Mouse (Mus musculus): Measurements from ENCODE around the gene Repin1. TPM values are rescaled to one million over a fixed set of nuclear protein-coding genes. Genes with fewer than 3 reads are reported as not detected.

The Repin1 gene
- polyA plus RNA-seq, 1 experiment from 2014 or later, result 20.1 TPM

DNA sequence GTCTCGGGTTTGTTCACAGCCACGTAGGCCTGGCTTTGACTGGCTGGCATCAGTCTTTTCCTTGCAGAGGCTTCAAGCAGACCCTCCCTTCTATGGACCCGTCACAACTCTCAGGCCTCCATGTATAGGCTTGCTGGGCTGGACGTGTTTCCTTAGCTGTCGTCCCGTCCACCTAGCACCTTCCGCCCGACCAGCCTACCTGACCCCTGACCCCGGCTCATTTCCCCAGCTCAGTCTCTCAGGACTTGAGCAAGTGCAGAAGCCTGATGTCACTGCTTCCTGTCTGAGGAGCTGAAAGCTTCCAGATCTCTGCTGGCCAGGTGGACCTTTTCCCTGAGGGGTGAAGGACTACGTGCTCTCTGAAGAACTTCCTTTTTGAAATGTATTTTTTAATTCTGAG, 20.4 kb upstream of the Repin1 start:
- H3K4me2 ChIP-seq, result no peak overlapping the region
- H3K9me3 ChIP-seq (ENCODE audit: control insufficient read depth, low read length), result no peaks in the 10 kb centered on the region
- H3K4me1 ChIP-seq (replicated peaks; ENCODE audit: control insufficient read depth, insufficient read depth, low read length), result peaks cover 4% of the 10 kb centered on the region
- no peak for DNase-seq (ENCODE audit: low spot score)
- no peaks in the 10 kb centered on the region for H3K36me3 ChIP-seq (ENCODE audit: control insufficient read depth, insufficient read depth, low read length)
- H3K27me3 ChIP-seq (replicated peaks; ENCODE audit: control insufficient read depth, insufficient read depth, low read length), result no peaks in the 10 kb centered on the region
- ATAC-seq (replicated peaks; ENCODE audit: low FRiP score), result no peak
- no peak overlapping the region for H3K27ac ChIP-seq (ENCODE audit: low read depth, low read length)
- WGBS, result 43% methylated on average over 10 of the region's 10 CpGs
- no peak overlapping the region for H3K9ac ChIP-seq (ENCODE audit: low read depth, low read length)
- no peak overlapping the region for H3K4me3 ChIP-seq (ENCODE audit: low read depth, low read length)

DNA sequence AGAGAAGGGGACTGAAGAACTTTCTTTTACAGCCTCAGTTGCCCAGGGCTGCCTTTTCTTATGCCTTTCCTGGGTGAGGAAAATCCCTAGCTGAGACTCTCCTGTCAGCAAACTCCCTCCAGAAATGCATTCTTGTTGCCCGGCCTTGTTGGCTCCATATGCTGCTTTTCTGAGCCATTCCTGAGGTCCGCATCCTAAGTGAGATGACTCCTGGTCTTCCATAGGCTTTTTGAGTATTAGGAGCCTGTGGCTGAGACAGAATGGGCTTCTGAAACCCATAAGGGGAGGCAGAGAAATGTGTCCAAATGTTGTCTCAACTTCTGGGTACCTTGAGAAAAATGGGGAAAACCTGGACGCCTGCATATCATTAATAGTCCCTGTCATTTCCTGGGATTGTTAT, 19.7 kb upstream of the Repin1 start:
- DNase-seq (ENCODE audit: low spot score), result no peak

DNA sequence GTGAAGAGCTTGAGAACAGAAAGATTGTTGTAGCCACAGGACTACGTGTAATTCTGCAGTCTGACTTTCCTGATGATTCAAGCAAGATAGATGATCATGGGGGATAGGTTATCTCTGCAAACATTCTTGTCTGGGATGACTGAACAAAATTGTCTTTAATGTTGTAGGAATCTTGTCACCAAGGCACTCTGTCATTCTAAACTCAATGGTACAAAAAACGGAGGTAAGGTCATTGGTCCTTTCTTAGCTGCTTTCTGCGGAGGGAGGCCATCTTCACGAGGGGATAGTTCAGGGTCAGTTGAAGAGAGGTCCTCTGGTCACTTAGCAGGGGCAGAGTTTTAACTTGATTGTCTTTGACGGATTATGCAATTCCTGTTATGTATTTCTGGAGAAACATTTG, 14.9 kb upstream of the Repin1 start:
- H3K27ac ChIP-seq (ENCODE audit: low read depth, low read length), result no peak overlapping the region

More for the DNA sequence above, 19.7 kb upstream of the Repin1 start:
- no peak overlapping the region for H3K27ac ChIP-seq (ENCODE audit: low read depth, low read length)
- H3K27me3 ChIP-seq (replicated peaks; ENCODE audit: control insufficient read depth, insufficient read depth, low read length), result no peaks in the 10 kb centered on the region
- no peaks in the 10 kb centered on the region for H3K36me3 ChIP-seq (ENCODE audit: control insufficient read depth, insufficient read depth, low read length)
- H3K9ac ChIP-seq (ENCODE audit: low read depth, low read length), result no peak overlapping the region
- no peak for ATAC-seq (replicated peaks; ENCODE audit: low FRiP score)
- H3K4me2 ChIP-seq, result no peak overlapping the region
- no peak overlapping the region for H3K4me3 ChIP-seq (ENCODE audit: low read depth, low read length)
- H3K4me1 ChIP-seq (replicated peaks; ENCODE audit: control insufficient read depth, insufficient read depth, low read length), result peaks cover 4% of the 10 kb centered on the region
- H3K9me3 ChIP-seq (ENCODE audit: control insufficient read depth, low read length), result no peaks in the 10 kb centered on the region
- WGBS, result 66% methylated on average over 3 of the region's 3 CpGs

DNA sequence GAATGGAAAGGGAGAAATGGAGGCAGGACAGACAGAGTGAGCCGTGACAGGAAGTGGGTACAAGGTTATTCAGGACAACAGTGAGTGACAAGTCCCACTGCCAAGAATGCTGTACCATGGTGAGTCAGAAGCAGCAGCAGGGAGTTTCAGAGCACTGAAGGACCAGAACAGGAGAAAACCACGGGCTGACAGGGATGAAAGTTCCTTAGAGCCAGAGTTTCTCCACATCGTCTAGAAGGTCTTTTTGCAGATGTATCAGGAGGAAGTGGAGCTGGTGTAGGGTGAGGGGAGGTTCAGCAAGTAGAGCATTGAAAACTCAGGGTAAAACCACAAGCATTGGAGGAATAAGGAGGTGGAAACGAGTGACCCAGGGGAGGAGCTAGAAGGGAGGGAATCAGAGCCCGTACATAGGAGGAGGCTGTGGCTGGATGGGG, 14.5 kb upstream of the Repin1 start:
- WGBS, result 14% methylated on average over 5 of the region's 5 CpGs
- no peak for DNase-seq (ENCODE audit: low spot score)
- Histone ChIP-seq H3K4me3 (ENCODE audit: low read depth, low read length) (no peak overlapping the region), H3K27ac (ENCODE audit: low read depth, low read length) (no peak overlapping the region), H3K9ac (ENCODE audit: low read depth, low read length) (no peak overlapping the region), H3K4me1 (replicated peaks; ENCODE audit: control insufficient read depth, insufficient read depth, low read length) (no peaks in the 10 kb centered on the region), H3K36me3 (ENCODE audit: control insufficient read depth, insufficient read depth, low read length) (no peaks in the 10 kb centered on the region), H3K9me3 (ENCODE audit: control insufficient read depth, low read length) (no peaks in the 10 kb centered on the region), H3K4me2 (no peak overlapping the region), H3K27me3 (replicated peaks; ENCODE audit: control insufficient read depth, insufficient read depth, low read length) (no peaks in the 10 kb centered on the region)
- no peak for ATAC-seq (replicated peaks; ENCODE audit: low FRiP score)

More for the DNA sequence above, 14.9 kb upstream of the Repin1 start:
- Histone ChIP-seq H3K4me2 (no peak overlapping the region), H3K9me3 (ENCODE audit: control insufficient read depth, low read length) (no peaks in the 10 kb centered on the region), H3K9ac (ENCODE audit: low read depth, low read length) (no peak overlapping the region), H3K4me1 (replicated peaks; ENCODE audit: control insufficient read depth, insufficient read depth, low read length) (no peaks in the 10 kb centered on the region), H3K27me3 (replicated peaks; ENCODE audit: control insufficient read depth, insufficient read depth, low read length) (no peaks in the 10 kb centered on the region), H3K4me3 (ENCODE audit: low read depth, low read length) (no peak overlapping the region), H3K36me3 (ENCODE audit: control insufficient read depth, insufficient read depth, low read length) (no peaks in the 10 kb centered on the region)
- ATAC-seq (replicated peaks; ENCODE audit: low FRiP score), result no peak
- 35% methylated on average over 5 of the region's 5 CpGs for WGBS
- no peak for DNase-seq (ENCODE audit: low spot score)

DNA sequence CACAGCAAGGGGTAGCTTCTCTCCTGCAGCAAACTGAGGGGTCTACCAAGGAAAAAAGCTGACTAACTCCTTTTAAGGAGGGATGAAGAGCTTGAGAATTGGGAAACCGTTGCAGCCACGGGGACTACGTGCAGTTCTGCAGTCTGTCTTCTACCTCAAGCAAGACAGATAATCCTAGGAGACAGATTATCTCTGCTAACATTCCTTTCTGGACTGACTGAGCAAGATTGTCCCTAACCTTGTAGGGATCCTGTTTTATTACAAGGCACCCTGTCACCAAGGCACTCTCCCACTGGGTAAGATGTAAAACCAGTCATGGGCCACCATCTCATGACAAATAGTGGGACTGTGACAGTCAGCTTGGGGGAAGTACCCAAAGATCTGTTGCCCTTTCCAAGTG, 12.4 kb upstream of the Repin1 start:
- ATAC-seq (replicated peaks; ENCODE audit: low FRiP score), result no peak
- no peak overlapping the region for H3K27ac ChIP-seq (ENCODE audit: low read depth, low read length)
- 46% methylated on average over 3 of the region's 3 CpGs for WGBS

DNA sequence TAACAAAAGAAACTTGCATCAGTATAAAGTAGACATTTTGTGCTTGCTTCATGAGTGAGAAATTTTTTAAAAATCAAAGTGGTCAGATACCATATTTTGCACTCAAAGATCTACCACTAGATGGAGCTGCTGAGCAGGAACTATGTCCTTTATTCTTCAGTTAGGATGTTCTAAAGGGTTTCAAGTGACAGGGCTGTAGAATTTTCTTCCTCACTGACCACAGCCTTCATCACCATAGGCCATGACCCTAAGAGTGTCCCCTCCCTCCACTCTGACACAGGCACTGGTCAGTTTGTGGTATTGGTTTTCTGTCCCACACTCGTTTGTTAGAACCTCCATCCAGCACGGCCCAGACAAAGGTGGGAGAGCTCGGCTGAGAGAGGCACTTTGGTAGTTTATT, 11.6 kb upstream of the Repin1 start:
- Histone ChIP-seq H3K4me2 (no peak overlapping the region), H3K27me3 (replicated peaks; ENCODE audit: control insufficient read depth, insufficient read depth, low read length) (no peaks in the 10 kb centered on the region), H3K4me1 (replicated peaks; ENCODE audit: control insufficient read depth, insufficient read depth, low read length) (no peaks in the 10 kb centered on the region), H3K9me3 (ENCODE audit: control insufficient read depth, low read length) (no peaks in the 10 kb centered on the region), H3K36me3 (ENCODE audit: control insufficient read depth, insufficient read depth, low read length) (no peaks in the 10 kb centered on the region), H3K9ac (ENCODE audit: low read depth, low read length) (no peak overlapping the region), H3K4me3 (ENCODE audit: low read depth, low read length) (no peak overlapping the region), H3K27ac (ENCODE audit: low read depth, low read length) (no peak overlapping the region)
- 81% methylated on average over 3 of the region's 3 CpGs for WGBS
- ATAC-seq (replicated peaks; ENCODE audit: low FRiP score) (no peak), DNase-seq (ENCODE audit: low spot score) (no peak)

More for the DNA sequence above, 12.4 kb upstream of the Repin1 start:
- Histone ChIP-seq H3K4me1 (replicated peaks; ENCODE audit: control insufficient read depth, insufficient read depth, low read length) (no peaks in the 10 kb centered on the region), H3K36me3 (ENCODE audit: control insufficient read depth, insufficient read depth, low read length) (no peaks in the 10 kb centered on the region), H3K9ac (ENCODE audit: low read depth, low read length) (no peak overlapping the region), H3K9me3 (ENCODE audit: control insufficient read depth, low read length) (no peaks in the 10 kb centered on the region), H3K4me2 (no peak overlapping the region), H3K27me3 (replicated peaks; ENCODE audit: control insufficient read depth, insufficient read depth, low read length) (no peaks in the 10 kb centered on the region), H3K4me3 (ENCODE audit: low read depth, low read length) (no peak overlapping the region)
- DNase-seq (ENCODE audit: low spot score), result no peak

DNA sequence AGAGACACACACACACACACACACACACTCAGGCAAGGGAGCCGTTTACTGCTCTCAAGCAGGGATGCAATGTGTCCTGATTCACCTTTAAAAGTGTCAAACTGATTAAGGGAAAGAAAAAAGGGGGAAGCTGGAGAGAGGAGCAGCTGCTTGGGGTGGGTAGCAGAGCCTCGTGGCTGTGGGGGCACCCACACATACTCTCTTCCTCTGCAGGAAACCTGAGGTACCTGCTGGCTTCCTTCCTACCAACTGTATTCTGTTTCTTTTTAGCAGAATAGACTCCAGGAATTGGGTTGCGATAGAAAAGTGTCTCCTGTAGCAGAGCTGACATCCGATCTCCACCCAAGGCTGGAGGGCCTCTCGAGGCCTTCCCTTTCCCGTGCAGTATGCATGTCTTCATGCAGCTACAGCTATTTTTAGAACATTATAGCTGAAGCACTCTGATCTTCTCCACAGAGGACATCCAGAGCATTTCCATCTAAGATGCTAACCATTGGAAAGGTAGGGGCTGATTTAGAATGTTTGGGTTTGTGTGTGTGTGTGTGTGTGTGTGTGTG, 4.4 kb upstream of the Repin1 start, which contains the start of gene Gm45021:
Gm45021 (plus strand) TSS at position 417 of the 557 bp plus-strand sequence.
- Histone ChIP-seq H3K9me3 (ENCODE audit: control insufficient read depth, low read length) (no peaks in the 10 kb centered on the region), H3K4me2 (no peak within 1 kb of the TSS)
- 31% methylated on average over 6 of the region's 6 CpGs for WGBS

DNA sequence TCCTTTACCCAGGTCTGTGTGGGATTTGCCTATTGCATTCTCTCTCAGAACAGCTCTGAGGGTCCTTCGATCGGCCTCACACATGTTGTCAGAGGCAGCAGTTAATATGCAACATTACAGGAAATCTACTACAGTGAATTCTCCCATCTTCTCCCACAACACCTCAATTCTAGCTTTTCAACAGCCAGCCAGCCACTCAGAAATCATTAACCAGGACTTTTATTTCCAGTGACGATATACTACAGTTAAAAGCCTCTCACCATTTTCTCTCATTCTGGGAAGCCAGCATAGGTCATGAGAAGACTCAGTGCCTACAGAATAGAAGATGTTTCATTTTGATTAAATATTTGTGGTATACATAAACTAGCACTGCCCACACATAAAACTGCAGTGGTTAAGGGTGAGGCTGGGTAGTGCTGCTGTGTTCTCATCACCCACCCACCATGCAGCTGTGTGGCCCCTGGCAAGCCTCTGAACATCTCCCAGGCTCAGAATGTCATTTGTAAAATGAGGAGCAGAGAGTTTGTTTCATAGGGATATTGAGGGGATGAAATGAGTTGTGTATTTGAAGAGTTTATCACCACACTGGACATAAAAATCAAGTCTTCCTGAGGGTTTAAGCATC, 2.4 kb upstream of the Repin1 start:
- no peak for ATAC-seq (replicated peaks; ENCODE audit: low FRiP score)
- 82% methylated on average over 3 of the region's 3 CpGs for WGBS

More for the DNA sequence above, 4.4 kb upstream of the Repin1 start, which contains the start of gene Gm45021:
- Histone ChIP-seq H3K4me3 (ENCODE audit: low read depth, low read length) (no peak within 1 kb of the TSS), H3K36me3 (ENCODE audit: control insufficient read depth, insufficient read depth, low read length) (no peaks in the 10 kb centered on the region), H3K4me1 (replicated peaks; ENCODE audit: control insufficient read depth, insufficient read depth, low read length) (peaks cover 4% of the 10 kb centered on the region), H3K9ac (ENCODE audit: low read depth, low read length) (no peak within 1 kb of the TSS), H3K27ac (ENCODE audit: low read depth, low read length) (no peak within 1 kb of the TSS), H3K27me3 (replicated peaks; ENCODE audit: control insufficient read depth, insufficient read depth, low read length) (no peaks in the 10 kb centered on the region)
- ATAC-seq (replicated peaks; ENCODE audit: low FRiP score), result no peak
- DNase-seq (ENCODE audit: low spot score), result no peak

DNA sequence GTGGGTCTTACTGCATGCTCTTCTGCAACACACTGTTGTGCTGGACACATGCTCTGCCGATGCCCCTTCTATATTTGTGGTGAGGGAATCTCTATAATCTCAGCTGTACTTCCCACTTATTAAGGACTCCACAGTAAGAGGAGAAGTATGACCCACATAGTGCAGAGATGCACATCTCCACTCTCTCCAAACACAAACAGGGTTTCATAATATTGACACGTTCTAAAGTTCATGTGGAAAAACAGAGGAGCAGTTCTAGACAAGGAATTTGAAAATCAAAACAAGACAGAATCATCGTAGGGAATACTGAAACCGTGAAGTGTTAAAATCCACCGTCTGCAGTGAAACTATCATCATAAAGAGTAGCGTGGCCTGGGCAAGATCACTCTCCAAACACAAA, 1.8 kb upstream of the Repin1 start:
- Histone ChIP-seq H3K36me3 (ENCODE audit: control insufficient read depth, insufficient read depth, low read length) (peaks cover 13% of the 10 kb centered on the region), H3K27ac (ENCODE audit: low read depth, low read length) (no peak overlapping the region), H3K4me1 (replicated peaks; ENCODE audit: control insufficient read depth, insufficient read depth, low read length) (peaks cover 11% of the 10 kb centered on the region), H3K9me3 (ENCODE audit: control insufficient read depth, low read length) (peaks cover 6% of the 10 kb centered on the region), H3K4me2 (no peak overlapping the region), H3K4me3 (ENCODE audit: low read depth, low read length) (no peak overlapping the region), H3K9ac (ENCODE audit: low read depth, low read length) (no peak overlapping the region), H3K27me3 (replicated peaks; ENCODE audit: control insufficient read depth, insufficient read depth, low read length) (no peaks in the 10 kb centered on the region)
- ATAC-seq (replicated peaks; ENCODE audit: low FRiP score), result no peak
- 83% methylated on average over 6 of the region's 6 CpGs for WGBS
- DNase-seq (ENCODE audit: low spot score), result no peak

More for the DNA sequence above, 2.4 kb upstream of the Repin1 start:
- Histone ChIP-seq H3K36me3 (ENCODE audit: control insufficient read depth, insufficient read depth, low read length) (peaks cover 7% of the 10 kb centered on the region), H3K4me1 (replicated peaks; ENCODE audit: control insufficient read depth, insufficient read depth, low read length) (peaks cover 11% of the 10 kb centered on the region), H3K9ac (ENCODE audit: low read depth, low read length) (no peak overlapping the region), H3K4me2 (no peak overlapping the region), H3K27ac (ENCODE audit: low read depth, low read length) (no peak overlapping the region), H3K4me3 (ENCODE audit: low read depth, low read length) (no peak overlapping the region), H3K27me3 (replicated peaks; ENCODE audit: control insufficient read depth, insufficient read depth, low read length) (no peaks in the 10 kb centered on the region), H3K9me3 (ENCODE audit: control insufficient read depth, low read length) (peaks cover 2% of the 10 kb centered on the region; the same call in 1 of the 2 replicates)
- no peak for DNase-seq (ENCODE audit: low spot score)

All from liver, embryonic 11.5 days (tissue).